Mouse (Mus musculus) limb, embryonic 14.5 days (tissue): ENCODE results near the gene Gpr25. TPM values are rescaled to one million over a fixed set of nuclear protein-coding genes. Genes with fewer than 3 reads are reported as not detected.

ENCODE experiments used
- ATAC-seq: fragments of 200-750 bp; cut with Nextera tagmentation; 2 replicates; pipeline ENCODE4 v1.8.0; 2017; ENCODE audit warnings: low read depth, moderate number of reproducible peaks, moderate TSS enrichment; ENCODE audit not compliant: low FRiP score
- DNase-seq: peaks from one replicate; pipeline ENCODE4 v3.0.0-alpha.2; 2015; ENCODE audit warnings: low spot score
- H3K27ac ChIP-seq: fragments of 300-500 bp; sonication (generic); replicated peaks from 2 replicates; pipeline ENCODE4 v1.5.1; 2014; ENCODE audit warnings: low read depth, mild to moderate bottlenecking, low read length, moderate library complexity, mixed read lengths
- H3K27me3 ChIP-seq: fragments of 300-500 bp; sonication (generic); 2 replicates; pipeline ENCODE4 v1.6.1; 2014; ENCODE audit warnings: low read length, mixed read lengths; ENCODE audit not compliant: control insufficient read depth, insufficient read depth
- H3K36me3 ChIP-seq: fragments of 300-500 bp; sonication (generic); 2 replicates; pipeline ENCODE4 v1.6.1; 2014; ENCODE audit warnings: mild to moderate bottlenecking, low read length, moderate library complexity, mixed read lengths; ENCODE audit not compliant: control insufficient read depth, insufficient read depth
- H3K4me1 ChIP-seq: fragments of 300-500 bp; sonication (generic); 2 replicates; pipeline ENCODE4 v1.6.1; 2014; ENCODE audit warnings: antibody characterized with exemption, low read length, mixed read lengths; ENCODE audit not compliant: control insufficient read depth, insufficient read depth
- H3K4me2 ChIP-seq: fragments of 300-500 bp; sonication (generic); replicated peaks from 2 replicates; pipeline ENCODE4 v1.6.1; 2014; ENCODE audit warnings: low read depth, mild to moderate bottlenecking, low read length, moderate library complexity; ENCODE audit not compliant: severe bottlenecking
- H3K4me3 ChIP-seq: fragments of 300-500 bp; sonication (generic); replicated peaks from 2 replicates; pipeline ENCODE4 v1.5.1; 2014; ENCODE audit warnings: low read length
- H3K9ac ChIP-seq: fragments of 300-500 bp; sonication (generic); 2 replicates; pipeline ENCODE4 v1.6.1; 2014; ENCODE audit warnings: mild to moderate bottlenecking, low read depth, low read length, moderate library complexity; ENCODE audit not compliant: severe bottlenecking
- H3K9me3 ChIP-seq: fragments of 300-500 bp; sonication (generic); 2 replicates; pipeline ENCODE4 v1.6.1; 2016; ENCODE audit warnings: low read length; ENCODE audit not compliant: control insufficient read depth
- POLR2A ChIP-seq: fragments of 200-500 bp; IDR thresholded peaks from 2 replicates; pipeline ENCODE4 v1.8.0; 2012; ENCODE audit warnings: inconsistent platforms, mild to moderate bottlenecking, moderate library complexity, borderline replicate concordance; ENCODE audit not compliant: insufficient read depth, insufficient read length; ENCODE audit errors: extremely low read depth
- WGBS: fragments of 180-500 bp; shearing (Covaris S2); extraction: QIAGEN DNeasy Blood & Tissue Kit; methylation state at CpG from one replicate; pipeline ENCODE4 v1.1.7; 2014; 5-methylcytosine and 5-hydroxymethylcytosine counted together
- polyA plus RNA-seq, 2 experiments: library from polyadenylated mRNA; depleted of rRNA in 1 of 2; stranded (reverse) in 1 of 2; unstranded in 1 of 2; fragments of >200 nt; fragmentation: Nextera tagmentation in 1 of 2; extraction: Ambion mirVana in 1 of 2; gene quantifications; 2 replicates each; pipeline versions ENCODE4 v1.2.1 to v1.2.3; 2012 to 2014

The Gpr25 gene
- polyA plus RNA-seq, 2 experiments, result 0.21 to 0.68 TPM

DNA sequence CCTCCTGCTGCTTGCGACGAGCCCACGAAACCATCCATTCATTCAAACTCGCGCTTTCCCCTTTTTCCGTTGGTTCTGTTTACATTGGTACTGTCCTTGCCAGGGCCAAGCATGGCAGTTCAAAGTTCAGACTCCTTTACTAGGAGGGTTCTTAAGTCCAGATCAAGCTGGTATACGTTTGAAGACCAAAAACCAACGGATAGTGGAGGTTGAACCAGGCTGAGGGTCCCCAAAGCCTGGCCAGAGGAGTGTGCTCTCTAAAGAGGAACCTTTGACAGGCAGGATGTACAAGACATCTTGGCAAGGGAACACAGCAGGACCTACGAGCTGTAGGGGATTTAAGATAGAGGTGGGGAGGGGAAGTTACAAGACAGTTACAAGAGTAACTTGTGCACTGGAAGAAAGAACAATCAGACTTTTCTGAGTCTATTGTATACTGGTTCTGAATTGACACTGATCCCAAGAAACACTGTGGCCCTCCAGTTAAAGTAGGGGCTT lies 26.0 kb downstream of the Gpr25 start:
- WGBS, result 4% methylated on average over 9 of the region's 9 CpGs
- no peak for ATAC-seq
- Histone ChIP-seq H3K36me3 (no peaks in the 10 kb centered on the region), H3K4me3 (peak overlapping the region; percentile 52), H3K27ac (0 out of 2 replicates have a peak overlapping the region, but pooled peaks have one; percentile 48), H3K9me3 (no peaks in the 10 kb centered on the region), H3K9ac (peak overlapping the region; percentile 68), H3K27me3 (no peaks in the 10 kb centered on the region), H3K4me1 (peaks cover 36% of the 10 kb centered on the region), H3K4me2 (peak overlapping the region; percentile 67)
- DNase-seq, result no peak
- TF ChIP-seq POLR2A, result no peak

DNA sequence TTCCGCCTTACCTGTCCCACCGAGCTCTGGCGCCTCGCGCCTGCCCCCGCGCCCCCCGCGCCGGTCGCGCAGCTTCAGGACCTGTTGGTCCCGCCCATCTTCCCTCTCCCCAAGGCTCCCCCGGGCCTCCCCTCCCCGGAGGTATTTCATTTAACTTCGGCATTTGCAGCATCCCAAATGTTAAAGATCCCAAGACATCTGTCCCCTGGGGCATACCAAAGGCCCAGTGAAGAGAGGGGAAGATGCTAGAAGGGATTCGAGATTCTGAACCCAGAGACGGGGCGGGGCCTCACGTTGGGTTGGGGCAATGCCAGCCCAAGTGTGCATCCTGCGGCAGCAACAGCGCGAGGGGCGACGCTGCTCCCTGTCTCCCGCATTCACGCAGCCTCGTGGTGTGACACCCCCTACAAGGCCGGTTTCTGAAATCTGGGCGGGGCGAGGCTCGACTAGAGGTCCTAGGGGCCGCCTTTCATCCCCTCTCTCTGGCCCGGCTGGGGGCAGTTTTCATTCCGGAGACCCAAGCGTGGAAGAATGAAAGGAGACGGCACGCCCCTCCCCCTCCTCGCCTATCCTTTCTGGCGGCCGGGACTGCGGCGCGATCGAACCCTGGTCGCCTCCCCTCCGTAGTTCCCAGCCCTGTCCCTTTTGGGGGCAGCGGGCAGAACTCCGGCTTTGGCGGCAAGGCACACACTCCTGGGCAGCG lies 26.6 kb downstream of the Gpr25 start, which contains the start of gene Inava:
Gene Inava (minus strand): TSS at position 373 of the 703 bp plus-strand sequence.
- Histone ChIP-seq H3K4me2 (peak within 1 kb of the TSS; percentile 67), H3K36me3 (no peaks in the 10 kb centered on the region), H3K27ac (peak within 1 kb of the TSS; percentile 48), H3K4me1 (peaks cover 42% of the 10 kb centered on the region), H3K9me3 (no peaks in the 10 kb centered on the region), H3K4me3 (peak within 1 kb of the TSS; percentile 52), H3K27me3 (no peaks in the 10 kb centered on the region), H3K9ac (peak within 1 kb of the TSS; percentile 68)
- no peak for TF ChIP-seq POLR2A
- DNase-seq (peak; percentile 70), ATAC-seq (peak; percentile 82)
- 1% methylated on average over 47 of the region's 51 CpGs for WGBS

DNA sequence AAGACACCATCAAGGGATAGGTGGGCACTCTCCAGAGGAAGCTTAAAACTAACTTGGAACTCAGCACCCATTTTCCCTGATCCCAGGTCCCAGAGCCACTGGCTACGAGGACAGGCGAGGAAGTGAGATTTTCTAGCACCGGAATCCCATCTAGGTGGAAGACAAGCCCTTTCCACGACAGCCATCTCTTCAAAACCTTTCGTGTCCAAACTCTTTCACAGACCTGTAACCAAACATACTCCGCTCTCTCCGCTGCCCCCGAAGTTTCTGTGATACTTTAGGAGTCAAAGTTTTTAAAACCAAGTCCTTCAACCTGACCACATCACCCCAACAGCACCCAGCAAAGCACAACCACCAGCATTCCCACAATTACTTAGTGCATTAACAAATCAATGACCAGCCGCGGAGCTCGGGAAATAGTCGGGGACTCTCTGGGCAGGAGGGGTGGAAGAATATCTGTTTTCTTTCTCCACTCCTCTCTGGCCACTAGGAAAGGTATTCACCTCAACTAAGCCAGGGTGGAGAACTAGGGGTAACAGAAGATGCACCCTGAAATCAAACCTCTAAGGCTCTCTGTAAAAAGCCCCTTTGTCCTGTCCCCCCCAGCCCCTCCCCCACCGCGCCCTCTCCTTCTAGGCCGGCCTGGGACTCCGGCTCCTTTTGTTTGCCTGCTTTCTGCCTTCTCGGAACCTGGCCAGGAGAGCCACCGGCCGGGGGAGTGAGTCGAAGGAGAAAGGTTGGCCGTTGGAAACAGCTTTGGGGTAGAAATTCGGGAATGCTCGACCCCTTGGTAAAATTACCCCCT lies 27.5 kb downstream of the Gpr25 start:
- Histone ChIP-seq H3K27me3 (no peaks in the 10 kb centered on the region), H3K4me2 (peak overlapping the region; percentile 67), H3K27ac (peak overlapping the region; percentile 38), H3K4me3 (peak overlapping the region; percentile 52), H3K9ac (peak overlapping the region; percentile 68), H3K9me3 (no peaks in the 10 kb centered on the region), H3K4me1 (peaks cover 50% of the 10 kb centered on the region), H3K36me3 (no peaks in the 10 kb centered on the region)
- no peak for TF ChIP-seq POLR2A
- 2% methylated on average over 23 of the region's 23 CpGs for WGBS
- no peak for DNase-seq
- ATAC-seq, result no peak

DNA sequence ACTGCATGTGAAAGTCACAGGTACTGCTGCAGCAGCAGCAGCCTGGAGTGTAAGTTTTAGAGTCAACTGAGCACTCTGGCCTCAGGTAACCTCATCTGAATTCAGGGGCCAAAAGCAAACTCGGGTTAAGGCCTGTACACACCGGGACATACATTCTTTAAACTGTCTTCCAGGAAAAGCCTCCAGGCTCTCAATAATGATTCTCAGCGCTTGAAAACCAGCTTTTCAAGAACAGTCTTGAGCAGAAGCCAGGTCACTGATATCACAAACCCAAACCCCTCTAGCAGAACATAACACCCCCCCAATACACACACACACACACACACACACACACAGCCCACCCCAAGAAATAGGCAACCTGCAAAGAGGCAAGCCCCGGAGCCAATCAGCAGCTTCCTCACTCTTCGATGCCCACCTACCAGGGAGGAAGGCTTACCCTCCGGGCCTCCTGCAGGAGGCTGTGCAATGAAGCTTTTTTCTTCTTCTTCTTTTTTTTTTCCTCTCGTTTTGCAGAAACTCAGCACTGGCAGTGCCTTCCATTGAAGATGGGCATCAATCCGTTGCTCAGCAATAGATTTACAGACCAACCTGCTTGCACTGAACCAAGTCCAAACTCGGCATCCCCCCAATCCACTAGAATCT lies 28.3 kb downstream of the Gpr25 start:
- no peak overlapping the region for H3K27ac ChIP-seq
- under 1% methylated on average over 9 of the region's 9 CpGs for WGBS
- H3K4me3 ChIP-seq, result peak overlapping the region; percentile 52
- H3K36me3 ChIP-seq, result peaks cover 3% of the 10 kb centered on the region; the same call in 1 of the 2 replicates
- no peaks in the 10 kb centered on the region for H3K9me3 ChIP-seq
- no peak for ATAC-seq
- TF ChIP-seq POLR2A, result no peak
- H3K27me3 ChIP-seq, result no peaks in the 10 kb centered on the region
- peak overlapping the region; percentile 67 for H3K4me2 ChIP-seq
- no peak for DNase-seq
- H3K4me1 ChIP-seq, result peaks cover 54% of the 10 kb centered on the region
- H3K9ac ChIP-seq, result peak overlapping the region; percentile 68

GRCm38 (mm10) chr1:136231596-136231995 lies 29.1 kb downstream of the Gpr25 start:
- no peaks in the 10 kb centered on the region for H3K9me3 ChIP-seq
- H3K36me3 ChIP-seq, result peaks cover 11% of the 10 kb centered on the region
- 2% methylated on average over 6 of the region's 6 CpGs for WGBS
- DNase-seq, result no peak
- TF ChIP-seq POLR2A, result no peak
- H3K4me2 ChIP-seq, result peak overlapping the region; percentile 67
- no peak for ATAC-seq
- peak overlapping the region; percentile 52 for H3K4me3 ChIP-seq
- no peaks in the 10 kb centered on the region for H3K27me3 ChIP-seq
- H3K4me1 ChIP-seq, result peaks cover 54% of the 10 kb centered on the region
- H3K9ac ChIP-seq, result peak overlapping the region; percentile 43; the same call in 1 of the 2 replicates
- H3K27ac ChIP-seq, result no peak overlapping the region
